Mouse (Mus musculus) right cerebral cortex, adult 18-20 months (tissue): Measurements from ENCODE around the gene Gm29609.

Experiments
- DNase-seq: peaks from one replicate; pipeline ENCODE4 v3.0.0; 2022; ENCODE audit warnings: mixed read lengths

The Gm29609 gene

DNA sequence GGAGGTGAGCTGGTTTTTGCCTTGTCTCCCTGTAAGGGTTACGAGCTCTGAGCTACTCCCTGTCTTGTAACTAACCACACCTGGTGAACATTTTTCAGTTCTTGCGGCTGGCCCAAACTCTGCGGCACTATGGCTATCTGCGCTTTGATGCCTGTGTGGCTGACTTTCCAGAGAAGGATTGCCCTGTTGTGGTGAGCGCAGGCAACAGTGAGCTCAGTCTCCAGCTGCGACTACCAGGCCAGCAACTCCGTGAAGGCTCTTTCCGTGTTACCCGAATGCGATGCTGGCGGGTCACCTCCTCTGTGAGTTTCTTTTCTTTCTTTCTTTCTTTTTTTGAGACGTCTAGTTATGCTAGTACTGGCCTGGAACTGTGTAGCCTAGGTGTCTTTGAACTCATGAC is 17.4 kb upstream of the Gm29609 start:
- no peak for DNase-seq

- no peak for DNase-seq
Observed at GRCm38 (mm10) chr5:31196207-31196606, 16.5 kb upstream of the Gm29609 start.

DNA sequence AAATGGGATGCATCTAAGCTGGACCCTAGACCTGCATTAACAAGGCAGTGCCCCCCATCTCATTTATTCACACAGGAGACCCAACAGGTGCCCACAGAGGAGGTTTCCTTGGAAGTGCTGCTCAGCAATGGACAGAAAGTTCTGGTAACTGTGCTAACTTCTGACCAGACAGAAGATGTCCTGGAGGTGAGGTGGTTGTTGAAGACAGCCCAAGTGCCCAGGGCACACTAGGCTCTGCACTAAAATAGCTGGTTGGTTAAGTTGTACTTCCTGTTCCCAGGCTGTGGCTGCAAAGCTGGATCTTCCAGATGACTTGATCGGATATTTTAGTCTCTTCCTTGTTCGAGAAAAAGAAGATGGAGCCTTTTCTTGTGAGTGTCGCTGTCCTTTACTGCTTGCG is 16.0 kb upstream of the Gm29609 start:
- no peak for DNase-seq

- no peak for DNase-seq
Observed at GRCm38 (mm10) chr5:31194486-31195485, 15.1 kb upstream of the Gm29609 start.

DNA sequence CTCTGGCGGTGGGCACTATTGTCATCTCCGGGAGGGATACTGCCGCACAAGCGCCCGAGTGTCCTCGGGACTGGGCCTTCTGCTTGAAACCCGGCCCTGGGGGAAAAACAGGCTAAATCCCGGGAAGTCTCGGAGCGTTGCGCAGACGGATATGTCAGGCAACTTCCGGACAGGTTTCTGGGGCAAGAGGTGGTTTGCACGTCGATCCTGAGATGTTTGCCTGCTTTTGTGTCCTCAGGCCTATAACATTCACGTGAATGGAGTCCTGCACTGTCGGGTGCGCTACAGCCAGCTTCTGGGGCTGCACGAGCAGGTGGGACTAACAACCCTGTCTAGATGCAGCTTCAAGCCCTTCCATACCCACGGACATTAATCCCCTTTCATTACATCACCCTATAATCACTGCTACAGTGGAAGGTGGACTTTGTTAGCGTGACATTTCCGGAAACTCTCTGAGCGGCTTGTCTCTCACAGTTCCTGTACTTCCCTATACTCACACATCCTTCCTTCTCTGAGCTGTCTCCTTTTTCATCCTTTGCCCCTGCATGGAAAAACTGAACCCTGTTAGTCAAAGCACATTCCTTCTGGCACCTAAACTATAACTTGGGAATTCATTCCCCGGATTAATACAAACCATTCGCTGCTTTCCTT is 14.0 kb upstream of the Gm29609 start:
- no peak for DNase-seq

DNA sequence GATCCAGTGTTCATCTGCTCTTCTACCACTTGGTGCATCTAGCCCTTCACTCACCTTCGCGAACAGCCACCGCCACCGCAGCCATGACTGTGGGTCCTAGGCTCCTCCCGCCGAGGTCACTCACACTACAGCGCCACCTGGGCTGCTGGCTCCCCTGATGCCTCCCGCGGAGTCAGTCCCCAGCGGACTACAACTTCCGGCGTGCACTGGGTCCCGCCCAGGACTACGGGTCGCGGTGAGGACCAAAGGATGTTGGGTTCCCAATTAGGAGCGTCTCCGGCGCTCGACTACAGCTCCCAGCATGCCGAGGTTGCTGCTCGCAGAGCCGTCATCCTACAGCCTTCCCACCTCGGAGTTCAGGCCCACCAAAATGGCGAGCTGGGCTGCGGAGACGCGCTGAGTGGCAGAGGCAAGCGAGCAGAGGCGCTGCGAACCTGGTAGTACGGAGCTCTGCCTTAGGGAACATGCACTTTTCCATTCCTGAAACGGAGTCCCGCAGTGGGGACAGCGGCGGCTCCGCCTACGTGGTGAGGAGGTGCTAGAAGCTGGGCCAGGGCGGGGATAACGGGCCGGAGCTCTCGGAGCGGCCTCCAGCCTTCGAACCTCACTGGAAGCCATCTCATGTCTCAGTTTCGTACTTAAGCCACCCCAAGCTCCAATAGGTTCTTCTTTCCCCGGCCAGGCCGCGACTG is 13.4 kb upstream of the Gm29609 start, which contains the start of the genes Snx17 and Eif2b4:
Snx17 (plus strand) TSS at position 289 of the 692 bp plus-strand sequence.
Eif2b4 (minus strand) TSS at position 492 of the 692 bp plus-strand sequence.
- DNase-seq: peak; percentile 100

DNA sequence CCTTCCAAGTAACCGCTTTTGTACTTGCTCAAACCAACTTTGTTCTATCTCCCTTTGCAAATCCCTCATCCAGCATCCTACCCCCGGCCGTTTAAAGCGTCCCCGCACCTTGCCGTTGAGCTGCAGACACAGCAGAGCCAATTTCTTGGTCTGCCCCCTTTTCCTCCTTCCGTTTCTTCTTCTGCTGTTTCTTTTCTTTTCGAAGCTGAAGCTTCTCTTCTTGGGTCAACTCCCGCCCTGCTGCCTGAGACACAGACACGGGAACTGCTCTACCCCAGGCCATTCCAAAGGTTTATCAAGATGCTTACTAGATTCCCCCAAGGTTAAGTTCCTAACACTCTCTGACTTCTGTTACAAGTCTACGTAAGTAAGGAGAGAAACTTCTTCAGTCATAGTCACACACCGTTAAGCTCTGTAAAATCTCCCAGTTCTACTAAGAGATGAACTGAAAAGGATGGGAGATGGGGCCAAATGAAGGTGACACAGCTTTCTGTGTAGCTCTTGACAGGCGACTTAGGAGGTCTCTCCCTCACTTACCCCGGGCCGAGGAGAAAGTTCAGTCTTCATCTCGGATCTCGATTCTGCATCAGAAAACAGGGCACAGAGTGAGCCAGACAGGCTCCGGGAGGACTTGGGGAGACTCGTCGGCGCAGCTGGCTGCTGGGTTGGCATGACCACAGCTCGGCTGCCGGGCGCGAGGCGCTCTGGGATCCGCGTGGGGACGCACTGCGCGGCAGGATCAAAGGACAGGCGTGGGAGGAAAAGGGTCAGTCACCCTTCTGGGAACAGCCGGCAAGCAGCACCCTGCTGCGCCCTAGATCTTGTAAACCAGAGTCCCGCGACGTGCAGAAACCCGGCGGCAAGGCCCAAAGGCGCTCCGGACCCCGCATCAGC is 12.6 kb upstream of the Gm29609 start:
- no peak for DNase-seq

DNA sequence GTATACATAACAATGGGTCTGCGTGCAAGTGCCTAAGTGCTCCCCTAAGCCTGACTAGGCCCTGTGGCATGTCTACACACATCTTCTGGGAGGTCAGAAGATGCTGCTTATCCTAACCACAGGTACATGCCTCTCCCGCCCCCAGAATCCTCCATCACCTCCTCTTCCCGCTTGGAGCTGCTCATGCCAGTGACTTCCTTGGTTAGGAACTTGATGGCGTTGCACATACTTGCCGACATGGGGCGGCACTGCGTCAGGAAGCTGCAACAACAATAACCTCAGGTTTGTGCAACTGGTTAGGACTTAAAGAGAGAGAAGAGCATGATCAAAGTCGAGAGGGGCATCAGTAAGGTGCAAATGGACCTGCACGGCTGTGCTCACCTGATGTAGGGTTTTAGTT is 10.5 kb upstream of the Gm29609 start:
- DNase-seq: no peak

DNA sequence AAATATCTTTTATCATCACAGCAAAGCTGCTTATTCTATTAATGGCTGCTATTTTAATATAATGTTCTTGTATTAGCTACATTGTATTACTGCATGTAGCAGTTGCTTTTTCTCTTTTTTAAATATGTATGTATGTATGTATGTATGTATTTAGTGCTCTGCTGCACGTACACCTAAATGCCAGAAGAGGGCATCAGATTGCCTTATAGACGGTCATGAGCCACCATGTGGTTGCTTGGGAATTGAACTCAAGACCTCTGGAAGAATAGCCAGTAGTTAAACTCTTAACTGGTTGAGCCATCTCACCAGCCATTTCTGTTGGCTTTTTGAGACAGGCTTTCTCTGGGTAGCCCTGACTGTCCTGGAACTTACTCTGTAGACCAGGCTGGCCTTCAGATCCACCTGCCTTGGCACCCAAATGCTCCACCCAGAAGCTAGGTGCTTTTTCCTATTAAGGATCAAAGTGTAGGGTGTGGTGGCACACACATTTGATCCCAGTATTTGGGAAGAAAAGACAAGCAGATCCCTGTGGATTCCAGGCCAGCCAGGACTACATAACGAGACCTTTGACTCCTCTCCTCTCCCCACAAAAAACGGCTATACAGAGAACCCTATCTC is 8.6 kb upstream of the Gm29609 start:
- DNase-seq: no peak

DNA sequence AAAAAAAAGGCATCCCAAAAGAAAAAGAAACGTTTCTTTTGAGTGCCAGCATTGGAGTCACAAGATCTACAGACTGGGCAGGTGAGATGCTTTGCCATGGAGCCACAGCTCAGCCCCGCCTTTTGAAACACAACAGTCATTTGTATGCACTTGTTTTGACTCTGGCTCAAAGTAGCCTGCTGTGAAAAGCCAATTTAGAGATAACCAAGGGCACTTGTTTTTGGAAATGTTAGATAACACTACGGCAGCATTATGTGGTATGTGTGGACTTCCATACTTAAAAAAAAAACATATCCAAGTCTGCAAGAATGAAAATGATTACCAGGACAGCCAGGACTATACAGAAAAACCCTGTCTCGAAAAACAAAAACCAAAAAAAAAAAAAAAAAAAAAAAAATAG is 4.0 kb upstream of the Gm29609 start:
- DNase-seq: no peak

DNA sequence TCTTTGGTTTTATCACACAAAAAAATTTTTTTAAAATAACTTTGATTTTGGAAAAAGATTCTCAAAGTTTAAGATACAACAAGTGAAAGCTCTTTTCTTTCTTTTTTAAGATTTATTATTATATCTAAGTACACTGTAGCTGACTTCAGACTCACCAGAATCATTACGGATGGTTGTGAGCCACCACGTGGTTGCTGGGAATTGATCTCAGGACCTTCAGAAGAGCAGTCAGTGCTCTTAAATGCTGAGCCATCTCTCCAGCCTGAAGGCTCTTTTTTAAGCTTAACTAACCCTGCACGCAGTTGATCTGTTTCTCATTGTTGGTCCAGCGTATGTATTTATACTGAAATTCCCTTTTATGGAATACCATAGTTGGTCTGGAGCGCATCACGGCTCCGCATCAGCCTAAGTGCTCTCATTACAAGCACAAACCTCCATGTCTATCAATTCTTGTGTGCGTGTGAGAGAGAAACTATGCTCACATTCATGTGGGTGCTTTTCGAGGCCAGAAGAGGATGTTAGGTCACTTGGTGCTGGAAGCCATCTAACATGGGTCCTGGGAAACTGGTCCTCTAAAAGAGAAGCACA is 1.6 kb upstream of the Gm29609 start:
- no peak for DNase-seq

- no peak for DNase-seq
Observed at GRCm38 (mm10) chr5:31179301-31179765, 378 bp downstream of the Gm29609 start.

GRCm38 (mm10) chr5:31168630-31169029 is 11.1 kb downstream of the Gm29609 start:
- DNase-seq: no peak

GRCm38 (mm10) chr5:31164878-31165277 is 14.8 kb downstream of the Gm29609 start:
- no peak for DNase-seq

GRCm38 (mm10) chr5:31162462-31162861 is 17.2 kb downstream of the Gm29609 start:
- DNase-seq: no peak

- peak; percentile 87 for DNase-seq
Observed at GRCm38 (mm10) chr5:31154152-31154553, 25.6 kb downstream of the Gm29609 start, which contains the start of gene Mpv17. Gene Mpv17 (minus strand): TSS chr5:31154251.

- no peak for DNase-seq
Observed at GRCm38 (mm10) chr5:31153516-31154151, 26.1 kb downstream of the Gm29609 start.

GRCm38 (mm10) chr5:31151746-31152145 is 28.0 kb downstream of the Gm29609 start:
- DNase-seq: no peak

DNA sequence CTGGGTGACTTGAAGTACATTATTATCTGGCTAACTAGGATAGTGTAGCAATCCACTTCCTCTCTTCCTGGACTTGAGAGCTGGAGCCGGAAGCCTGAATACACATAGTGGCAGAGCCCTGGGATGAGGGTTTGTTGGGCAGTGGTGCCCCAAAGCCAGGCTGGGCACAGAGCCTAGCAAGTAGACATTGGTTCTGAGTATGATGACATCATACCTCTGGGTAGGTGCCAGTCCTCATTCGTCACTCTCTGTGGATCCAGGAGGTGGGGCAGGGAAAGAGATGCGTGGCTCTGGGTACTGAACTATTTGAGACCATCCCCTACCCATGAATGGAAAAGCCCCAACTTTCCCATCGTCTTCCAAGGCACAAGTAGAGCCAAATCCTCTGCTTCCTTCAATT is 29.9 kb downstream of the Gm29609 start:
- no peak for DNase-seq

DNA sequence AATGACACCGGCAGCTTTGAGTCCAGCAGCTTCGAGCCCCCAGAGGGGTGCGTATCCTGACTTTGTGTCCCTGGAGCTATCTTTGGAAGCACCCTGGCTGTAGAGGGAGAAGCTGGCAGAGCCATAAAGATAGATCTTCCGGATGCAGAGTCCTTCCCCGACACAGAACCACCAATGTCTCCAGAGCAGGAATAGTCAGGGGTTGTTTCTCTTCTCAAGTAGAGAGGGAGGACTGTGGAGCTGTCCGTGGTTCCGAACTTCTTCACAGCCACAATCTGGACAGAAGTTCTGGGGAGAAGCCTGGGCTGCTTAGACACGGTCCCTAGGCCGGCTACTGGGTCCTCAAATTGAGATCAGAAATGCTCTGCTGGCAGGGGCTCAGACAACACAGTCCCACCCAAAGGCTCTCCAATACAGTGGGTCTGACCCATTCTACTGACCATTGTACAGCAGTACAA is 40.7 kb downstream of the Gm29609 start:
- no peak for DNase-seq
